Mouse (Mus musculus) left cerebral cortex, adult 18-20 months (tissue): ENCODE data around the gene Sox13. TPM values are rescaled to one million over a fixed set of nuclear protein-coding genes. Genes with fewer than 3 reads are reported as not detected.

Source experiments
- DNase-seq, 2 experiments: peaks; one replicate each; pipeline ENCODE4 v3.0.0; 2021 to 2022; ENCODE audit warnings: low spot score in 2 of 2, mixed read lengths in 1 of 2
- total RNA-seq, 2 experiments: library from RNA; stranded (reverse); gene quantifications; 2 replicates each; pipeline ENCODE4 v1.2.3; 2021

Gene Sox13
- total RNA-seq, 2 experiments from 2014 or later, result 9.2 to 11.9 TPM

- no peak for DNase-seq
Observed at GRCm38 (mm10) chr1:133371431-133371830, 52.7 kb downstream of the Sox13 start.

GRCm38 (mm10) chr1:133370352-133370751 is 53.8 kb downstream of the Sox13 start:
- no peak for DNase-seq

GRCm38 (mm10) chr1:133368644-133369043 is 55.5 kb downstream of the Sox13 start:
- peak; percentile 70 to 84 for DNase-seq

GRCm38 (mm10) chr1:133367606-133368488 is 56.3 kb downstream of the Sox13 start:
- DNase-seq, result no peak

- DNase-seq, result no peak
Observed at GRCm38 (mm10) chr1:133366951-133367605, 57.1 kb downstream of the Sox13 start.

GRCm38 (mm10) chr1:133364890-133365289 is 59.3 kb downstream of the Sox13 start:
- DNase-seq, result no peak

GRCm38 (mm10) chr1:133364022-133364630 is 60.1 kb downstream of the Sox13 start:
- DNase-seq, result peak in 1 of 2 experiments; percentile 43

- peak; percentile 70 to 75 for DNase-seq
Observed at GRCm38 (mm10) chr1:133363276-133364021, 60.7 kb downstream of the Sox13 start, which contains the start of gene Etnk2. TSS of gene Etnk2 (plus strand) at chr1:133363572.

GRCm38 (mm10) chr1:133362103-133362502 is 62.1 kb downstream of the Sox13 start:
- DNase-seq, result no peak

- no peak for DNase-seq
Observed at GRCm38 (mm10) chr1:133361006-133361405, 63.2 kb downstream of the Sox13 start.

- DNase-seq, result no peak
Observed at GRCm38 (mm10) chr1:133356330-133356729, 67.8 kb downstream of the Sox13 start.

- DNase-seq, result no peak
Observed at GRCm38 (mm10) chr1:133355912-133356311, 68.3 kb downstream of the Sox13 start.

GRCm38 (mm10) chr1:133355469-133355868 is 68.7 kb downstream of the Sox13 start:
- DNase-seq, result no peak

- peak; percentile 91 for DNase-seq
Observed at GRCm38 (mm10) chr1:133353371-133353809, 70.8 kb downstream of the Sox13 start.

- DNase-seq, result no peak
Observed at GRCm38 (mm10) chr1:133351762-133352161, 72.4 kb downstream of the Sox13 start.

GRCm38 (mm10) chr1:133350210-133350609 is 74.0 kb downstream of the Sox13 start, which contains the start of gene Ren1:
TSS of gene Ren1 (plus strand) at chr1:133350510.
- DNase-seq, result no peak

- DNase-seq, result no peak
Observed at GRCm38 (mm10) chr1:133347693-133348520, 76.3 kb downstream of the Sox13 start.

- DNase-seq, result no peak
Observed at GRCm38 (mm10) chr1:133347226-133347625, 77.0 kb downstream of the Sox13 start.

GRCm38 (mm10) chr1:133346531-133346930 is 77.6 kb downstream of the Sox13 start:
- DNase-seq, result no peak

GRCm38 (mm10) chr1:133344357-133344756 is 79.8 kb downstream of the Sox13 start:
- DNase-seq, result no peak
